Mouse (Mus musculus) lung, adult 2 months (tissue): ENCODE measurements around the gene Gm20388.

ENCODE experiments used
- CTCF ChIP-seq: fragments of 200-500 bp; IDR thresholded peaks from 2 replicates; pipeline ENCODE4 v1.5.1; 2011; ENCODE audit warnings: mild to moderate bottlenecking, low read length, control low read depth; ENCODE audit not compliant: insufficient read depth
- POLR2A ChIP-seq: fragments of 200-500 bp; IDR thresholded peaks from 2 replicates; pipeline ENCODE4 v1.6.1; 2011; ENCODE audit warnings: low read depth, mild to moderate bottlenecking, control low read depth, low read length, borderline replicate concordance; ENCODE audit errors: extremely low read depth

DNA sequence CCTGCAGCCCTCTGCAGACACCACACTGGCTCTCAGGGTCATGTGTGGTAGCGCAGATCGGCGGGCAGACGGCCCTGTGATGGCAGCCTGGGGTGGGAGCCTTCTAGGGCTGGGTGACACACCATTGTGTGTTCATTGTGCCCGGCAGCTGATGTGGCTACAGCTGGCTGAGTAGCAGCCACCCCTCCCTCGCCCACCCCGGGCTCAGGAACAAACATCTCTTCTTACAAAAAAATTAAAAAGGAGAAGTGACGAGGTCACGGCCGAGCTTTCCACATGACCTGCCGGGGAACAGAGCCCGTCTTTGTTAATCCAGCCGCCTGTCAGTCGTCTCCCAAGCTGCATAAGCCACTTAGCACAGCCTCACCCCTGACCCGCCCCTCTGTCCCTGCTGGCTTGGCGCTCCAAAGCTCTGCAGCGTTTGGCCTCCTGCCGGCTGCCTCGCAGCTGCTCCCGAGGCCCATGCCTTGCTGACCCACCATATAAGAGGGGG, 412.4 kb downstream of the Gm20388 start:
- no peak for TF ChIP-seq CTCF
- no peak for TF ChIP-seq POLR2A
